Mouse (Mus musculus) CD8-positive naive resting alpha-beta T cell, adult 2 months (primary cell): ENCODE data around the gene Apof.
A peak's percentile ranks its signal among the peaks of the same experiment; 100 is the strongest.
"Not testable (repeated sequence)": the region's sequence is repeated elsewhere in the genome, so short reads cannot be mapped to it uniquely, and the experiment has no call there.

Experiments used
- DNase-seq, 2 experiments: peaks; one replicate each; pipeline ENCODE4 v3.0.0; 2022; ENCODE audit warnings: low read depth in 2 of 2, low spot score in 2 of 2

Gene Apof

GRCm38 (mm10) chr10:128256328-128256727, 12.1 kb upstream of the Apof start:
- no peak for DNase-seq

- no peak for DNase-seq
Measured at GRCm38 (mm10) chr10:128258953-128259352, 9.5 kb upstream of the Apof start.

GRCm38 (mm10) chr10:128259946-128260345, 8.5 kb upstream of the Apof start:
- DNase-seq, result no peak

- DNase-seq, result not testable (repeated sequence)
Measured at GRCm38 (mm10) chr10:128260376-128260775, 8.1 kb upstream of the Apof start.

GRCm38 (mm10) chr10:128262300-128262699, 6.2 kb upstream of the Apof start:
- no peak for DNase-seq

- DNase-seq, result no peak
Measured at GRCm38 (mm10) chr10:128263393-128264310, 4.8 kb upstream of the Apof start.

- DNase-seq, result no peak
Measured at GRCm38 (mm10) chr10:128269206-128269910, 887 bp downstream of the Apof start.

GRCm38 (mm10) chr10:128270287-128270841, 1.9 kb downstream of the Apof start, which contains the start of gene Stat2:
TSS of gene Stat2 (plus strand) at chr10:128270559.
- peak; percentile 86 to 88 for DNase-seq

- no peak for DNase-seq
Measured at GRCm38 (mm10) chr10:128270866-128271265, 2.4 kb downstream of the Apof start.

GRCm38 (mm10) chr10:128271883-128272282, 3.4 kb downstream of the Apof start:
- DNase-seq, result no peak

GRCm38 (mm10) chr10:128272819-128273439, 4.5 kb downstream of the Apof start:
- DNase-seq, result not testable (repeated sequence)

- not testable (repeated sequence) for DNase-seq
Measured at GRCm38 (mm10) chr10:128275374-128275773, 6.9 kb downstream of the Apof start.

- DNase-seq, result no peak
Measured at GRCm38 (mm10) chr10:128278158-128278557, 9.7 kb downstream of the Apof start.

GRCm38 (mm10) chr10:128280943-128281342, 12.5 kb downstream of the Apof start:
- DNase-seq, result no peak

- no peak for DNase-seq
Measured at GRCm38 (mm10) chr10:128281682-128282081, 13.2 kb downstream of the Apof start.

- no peak for DNase-seq
Measured at GRCm38 (mm10) chr10:128282886-128283450, 14.5 kb downstream of the Apof start.

- DNase-seq, result peak; percentile 35 to 61
Measured at GRCm38 (mm10) chr10:128283604-128284579, 15.4 kb downstream of the Apof start.

GRCm38 (mm10) chr10:128290594-128290993, 22.1 kb downstream of the Apof start:
- DNase-seq, result not testable (repeated sequence)

- no peak for DNase-seq
Measured at GRCm38 (mm10) chr10:128296370-128297090, 28.1 kb downstream of the Apof start.
